Mouse (Mus musculus): ENCODE measurements around the gene Tbx10.

- TF ChIP-seq CTCF (IDR thresholded peaks at IDR 0.05; ENCODE audit: low read depth, low read length), result no peak
- TF ChIP-seq POLR2A (IDR thresholded peaks at IDR 0.05; ENCODE audit: insufficient read depth, low read length), result no peak
These were observed 7.3 kb upstream of the Tbx10 start for GRCm38 (mm10) chr19:3985261-3985681.
